Mouse (Mus musculus) CH12.LX (cell line): ENCODE data around the gene Gm49405. TPM values are rescaled to one million over a fixed set of nuclear protein-coding genes. Genes with fewer than 3 reads are reported as not detected.

Source experiments
- DNase-seq: peaks from one replicate; pipeline ENCODE4 v3.0.0-alpha.2; 2013; ENCODE audit errors: extremely low read depth
- H3K27ac ChIP-seq: 2 replicates; pipeline ENCODE4 v1.5.1; 2012; ENCODE audit warnings: low read depth, mild to moderate bottlenecking, control low read depth, moderate library complexity; ENCODE audit not compliant: insufficient read depth
- H3K27me3 ChIP-seq: replicated peaks from 2 replicates; pipeline ENCODE3; 2012; ENCODE audit warnings: inconsistent platforms
- H3K36me3 ChIP-seq, 2 experiments: replicated peaks in 1 of 2; 2 replicates each; pipeline versions ENCODE3 to v1.6.1; 2012; ENCODE audit warnings: inconsistent platforms in 1 of 2, low read length in 1 of 2, mild to moderate bottlenecking in 1 of 2, mixed read lengths in 1 of 2, moderate library complexity in 1 of 2; ENCODE audit not compliant: control insufficient read depth in 1 of 2, insufficient read depth in 1 of 2
- H3K4me1 ChIP-seq, 2 experiments: 2 replicates each; pipeline ENCODE4 v1.6.1; 2012; ENCODE audit warnings: inconsistent platforms in 1 of 2, moderate library complexity in 1 of 2; ENCODE audit not compliant: insufficient read depth in 2 of 2, control insufficient read depth in 1 of 2
- H3K4me2 ChIP-seq: 2 replicates; pipeline ENCODE4 v1.6.1; 2012; ENCODE audit warnings: low read depth, mild to moderate bottlenecking, control low read depth; ENCODE audit not compliant: poor library complexity, insufficient read depth, severe bottlenecking
- H3K4me3 ChIP-seq, 3 experiments: fragments of 150-350 bp in 1 of 3; sonication (generic) in 1 of 3; replicated peaks in 1 of 3; 2 replicates each; pipeline versions ENCODE3 to v1.5.1; 2011 to 2012; ENCODE audit warnings: low read depth in 2 of 3, low read length in 2 of 3, mild to moderate bottlenecking in 2 of 3, moderate library complexity in 2 of 3, control low read depth in 1 of 3, improper control_type of control experiment in 1 of 3, inconsistent platforms in 1 of 3, mixed read lengths in 1 of 3; ENCODE audit not compliant: poor library complexity in 1 of 3
- H3K79me2 ChIP-seq: replicated peaks from 2 replicates; pipeline ENCODE4 v1.6.1; 2012; ENCODE audit warnings: mild to moderate bottlenecking, moderate library complexity; ENCODE audit not compliant: control insufficient read depth, poor library complexity, insufficient read depth, severe bottlenecking; ENCODE audit errors: extremely low read depth
- H3K9ac ChIP-seq: 2 replicates; pipeline ENCODE4 v1.6.1; 2012; ENCODE audit warnings: low read depth, mild to moderate bottlenecking, control low read depth, moderate library complexity; ENCODE audit not compliant: insufficient read depth
- H3K9me3 ChIP-seq: replicated peaks from 2 replicates; pipeline ENCODE3; 2012; ENCODE audit warnings: low read length, inconsistent platforms, mixed read lengths
- CHD1 ChIP-seq: IDR thresholded peaks from 2 replicates; pipeline ENCODE4 v1.6.1; 2012; ENCODE audit warnings: low read depth, low read length, improper control_type of control experiment, inconsistent platforms
- CHD2 ChIP-seq: IDR thresholded peaks from 2 replicates; pipeline ENCODE4 v1.6.1; 2011; ENCODE audit warnings: low read length, improper control_type of control experiment
- CTCF ChIP-seq, 2 experiments: IDR thresholded peaks in 1 of 2; conservative IDR thresholded peaks in 1 of 2; 2 replicates each; pipeline ENCODE4 v1.5.1; 2011 to 2012; ENCODE audit warnings: low read depth in 2 of 2, low read length in 2 of 2, improper control_type of control experiment in 1 of 2, inconsistent platforms in 1 of 2, mild to moderate bottlenecking in 1 of 2, moderate library complexity in 1 of 2
- E2F4 ChIP-seq: IDR thresholded peaks from 2 replicates; pipeline ENCODE4 v1.6.1; 2011; ENCODE audit warnings: low read depth, low read length, improper control_type of control experiment; ENCODE audit not compliant: insufficient replicate concordance
- ETS1 ChIP-seq: conservative IDR thresholded peaks from 2 replicates; pipeline ENCODE4 v1.6.1; 2012; ENCODE audit warnings: low read depth, mild to moderate bottlenecking, inconsistent platforms, low read length, improper control_type of control experiment, moderate library complexity
- GABPA ChIP-seq: IDR thresholded peaks from 2 replicates; pipeline ENCODE4 v1.6.1; 2012; ENCODE audit warnings: low read depth, low read length, improper control_type of control experiment, inconsistent platforms; ENCODE audit not compliant: insufficient replicate concordance
- HCFC1 ChIP-seq: IDR thresholded peaks from 2 replicates; pipeline ENCODE4 v1.6.1; 2012; ENCODE audit warnings: low read depth, mild to moderate bottlenecking, inconsistent platforms, low read length, improper control_type of control experiment
- IRF4 ChIP-seq: IDR thresholded peaks from 2 replicates; pipeline ENCODE4 v1.6.1; 2014; ENCODE audit warnings: low read depth, mild to moderate bottlenecking, inconsistent platforms, low read length, improper control_type of control experiment
- JUN ChIP-seq: IDR thresholded peaks from 2 replicates; pipeline ENCODE4 v1.6.1; 2011; ENCODE audit warnings: low read depth, mild to moderate bottlenecking, low read length, improper control_type of control experiment, moderate library complexity; ENCODE audit not compliant: insufficient read depth
- KAT2A ChIP-seq: IDR thresholded peaks from 2 replicates; pipeline ENCODE4 v1.6.1; 2012; ENCODE audit warnings: low read length, improper control_type of control experiment, inconsistent platforms; ENCODE audit not compliant: insufficient replicate concordance
- MAZ ChIP-seq: IDR thresholded peaks from 2 replicates; pipeline ENCODE4 v1.6.1; 2012; ENCODE audit warnings: low read depth, mild to moderate bottlenecking, inconsistent platforms, low read length, improper control_type of control experiment, moderate library complexity
- SIN3A ChIP-seq: IDR thresholded peaks from 2 replicates; pipeline ENCODE4 v1.6.1; 2012; ENCODE audit warnings: low read length, improper control_type of control experiment, inconsistent platforms
- SMC3 ChIP-seq: IDR thresholded peaks from 2 replicates; pipeline ENCODE4 v1.6.1; 2011; ENCODE audit warnings: low read depth, low read length, improper control_type of control experiment
- UBTF ChIP-seq: IDR thresholded peaks from 2 replicates; pipeline ENCODE4 v1.6.1; 2012; ENCODE audit warnings: low read depth, mild to moderate bottlenecking, inconsistent platforms, low read length, improper control_type of control experiment, moderate library complexity
- USF2 ChIP-seq: conservative IDR thresholded peaks from 2 replicates; pipeline ENCODE4 v1.6.1; 2011; ENCODE audit warnings: low read depth, low read length, improper control_type of control experiment
- ZC3H11A ChIP-seq: IDR thresholded peaks from 2 replicates; pipeline ENCODE4 v1.6.1; 2012; ENCODE audit warnings: low read depth, mild to moderate bottlenecking, inconsistent platforms, low read length, improper control_type of control experiment
- ZMIZ1 ChIP-seq: IDR thresholded peaks from 2 replicates; pipeline ENCODE4 v1.6.1; 2012; ENCODE audit warnings: low read depth, mild to moderate bottlenecking, inconsistent platforms, low read length, improper control_type of control experiment
- dilution Hi-C: fragments of 300-500 bp; cut with MboI; formaldehyde crosslinking; loops from 2 replicates; pipeline ENCODE4 v1.14.3; 2020; ENCODE audit warnings: low sequenced_read_pairs; ENCODE audit not compliant: extremely low pct_unique_long_range_greater_than_20kb, extremely low pct_ligation_motif_present
- in situ Hi-C: fragments of 300-500 bp; cut with MboI; formaldehyde crosslinking; loops from 3 replicates; pipeline ENCODE4 v1.14.3; 2019; ENCODE audit warnings: low sequenced_read_pairs, low pct_ligation_motif_present, low pct_unique_long_range_greater_than_20kb, mixed read lengths
- polyA plus RNA-seq: library from polyadenylated mRNA; unstranded; fragments of >175 nt; gene quantifications from 2 replicates; pipeline ENCODE4 v1.2.1, GENCODE M21; 2012; ENCODE audit warnings: low read depth; ENCODE audit not compliant: insufficient read length
- total RNA-seq, 2 experiments: library from RNA; depleted of rRNA; stranded (reverse); fragments of 300-350 nt in 1 of 2; fragments of >200 nt in 1 of 2; gene quantifications; 2 replicates each; pipeline ENCODE4 v1.2.3; 2012 to 2014

The Gm49405 gene
- total and polyA plus RNA-seq, 3 experiments = 0.99 to 2.7 (median 2.0) TPM

DNA sequence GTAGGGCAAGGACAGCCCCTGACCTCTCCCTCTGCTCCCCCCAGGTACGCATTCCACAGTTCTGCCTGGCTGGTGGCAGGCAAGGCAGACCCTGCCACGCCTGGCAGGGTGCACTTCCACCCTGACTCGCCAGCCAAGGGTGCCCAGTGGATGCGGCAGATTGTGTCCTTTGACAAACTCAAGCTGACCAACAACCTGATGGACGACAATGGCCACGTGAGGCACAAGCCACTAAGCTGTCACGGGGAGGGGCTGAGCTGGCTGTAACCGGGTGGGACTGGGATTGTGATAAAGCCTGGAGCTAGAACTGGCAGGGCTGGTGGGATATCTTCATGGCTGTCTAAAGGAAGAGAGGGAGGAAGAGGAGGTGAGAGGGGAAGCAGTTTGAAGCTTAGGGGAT lies 3.2 kb upstream of the Gm49405 start:
- Histone ChIP-seq H3K36me3 (peaks cover 0 to 6% of the 10 kb centered on the region in 2 experiments), H3K79me2 (no peaks in the 10 kb centered on the region), H3K9me3 (no peaks in the 10 kb centered on the region), H3K27ac (no peak overlapping the region), H3K4me1 (peaks cover 11 to 23% of the 10 kb centered on the region in 2 experiments), H3K4me3 (no peak overlapping the region), H3K4me2 (no peak overlapping the region), H3K9ac (no peak overlapping the region), H3K27me3 (peaks cover 44% of the 10 kb centered on the region)
- dilution Hi-C loops = no loop called here
- DNase-seq = no peak
- TF ChIP-seq KAT2A (no peak), E2F4 (no peak), CTCF (conservative IDR thresholded peaks at IDR 0.05 in 1 of 2, IDR thresholded peaks at IDR 0.05 in 1 of 2; ENCODE audit: low read depth in 2 of 2, low read length in 2 of 2) (no peak), GABPA (no peak), USF2 (no peak)
- in situ Hi-C loops = no loop called here

DNA sequence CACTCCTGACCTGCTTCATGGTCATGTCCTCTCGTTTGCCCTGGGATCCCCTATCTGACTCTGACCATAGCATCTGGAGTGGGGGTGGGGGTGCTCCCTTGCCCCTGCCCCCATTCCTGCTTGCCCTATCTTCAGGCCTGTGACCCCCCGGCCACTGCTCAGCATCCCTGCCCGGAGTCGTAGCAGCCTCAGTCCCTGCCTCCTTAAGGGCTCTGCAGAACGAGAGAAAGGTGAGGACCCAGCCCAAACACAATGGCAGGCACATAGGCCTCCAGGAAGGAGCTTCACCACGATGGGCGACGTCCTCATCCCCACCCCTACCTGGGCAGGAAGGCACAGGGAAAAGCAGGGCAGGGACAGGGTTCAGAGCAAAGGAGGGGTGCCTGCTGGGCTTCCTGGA lies 2.1 kb upstream of the Gm49405 start:
- dilution Hi-C loops (no loop called here), in situ Hi-C loops (no loop called here)
- H3K9me3 ChIP-seq = no peaks in the 10 kb centered on the region
- H3K79me2 ChIP-seq = no peaks in the 10 kb centered on the region
- no peak for TF ChIP-seq MAZ
- no peak for TF ChIP-seq JUN
- no peak for TF ChIP-seq SIN3A
- no peak for TF ChIP-seq E2F4
- no peak for TF ChIP-seq SMC3
- TF ChIP-seq HCFC1 = no peak
- TF ChIP-seq ZMIZ1 = no peak
- TF ChIP-seq ZC3H11A = no peak
- TF ChIP-seq UBTF = no peak
- no peak for TF ChIP-seq CHD2
- TF ChIP-seq CHD1 = no peak
- TF ChIP-seq ETS1 = no peak
- TF ChIP-seq IRF4 = no peak
- no peak overlapping the region for H3K9ac ChIP-seq
- no peak for DNase-seq
- peaks cover 11 to 23% of the 10 kb centered on the region in 2 experiments for H3K4me1 ChIP-seq
- H3K4me3 ChIP-seq = no peak overlapping the region
- peaks cover 33% of the 10 kb centered on the region for H3K27me3 ChIP-seq
- H3K36me3 ChIP-seq = peaks cover under 1 to 15% of the 10 kb centered on the region in 2 experiments
- H3K4me2 ChIP-seq = no peak overlapping the region
- H3K27ac ChIP-seq = no peak overlapping the region
